Comparison of ENCODE assay signal across 17 mouse cellular contexts in the genomic region with DNA sequence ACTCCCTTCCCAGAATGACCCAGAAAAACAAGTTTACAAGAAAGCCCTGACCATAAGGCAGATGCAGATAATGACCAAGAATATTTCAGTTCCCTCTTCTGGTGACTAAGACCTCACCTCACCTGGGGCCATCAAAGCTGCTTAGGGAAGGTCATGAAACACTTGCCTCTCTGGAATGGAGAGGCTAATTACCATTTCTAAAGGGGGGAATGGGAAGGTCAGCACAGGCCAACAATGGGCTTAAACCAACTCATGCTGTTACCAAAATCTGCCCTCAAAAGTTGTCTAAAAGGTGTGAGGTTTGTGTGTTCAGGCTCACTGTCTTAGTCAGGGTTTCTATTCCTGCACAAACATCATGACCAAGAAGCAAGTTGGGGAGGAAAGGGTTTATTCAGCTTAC.
"Had no signal": no experiment of that assay in that cellular context is flagged by ENCODE, and none has a peak within 500 bp of the region (broad histone marks: within the 10 kb centered on the region; RNA-seq: fewer than 3 reads in every experiment).

No protein-coding gene starts in this region.

- H3K4me3 ChIP-seq: midbrain, embryonic 10.5 days; midbrain, embryonic 12.5 days; myocyte; neural tube, embryonic 12.5 days; stomach, embryonic 15.5 days had no signal

- H3K27ac ChIP-seq: midbrain, embryonic 10.5 days; midbrain, embryonic 12.5 days; neural tube, embryonic 12.5 days; stomach, embryonic 15.5 days; stomach, postnatal 0 days had no signal

- DNase-seq: lung, adult 18-20 months; lung, embryonic 14.5 days; lung, postnatal 10 days; lung, postnatal 4 days; midbrain, embryonic 14.5 days; retina, postnatal 1 day; right cerebral cortex, adult 18-20 months; right cerebral cortex, postnatal 25 days; right cerebral cortex, postnatal 4 days; thymus, postnatal 14 days; thymus, postnatal 36 days had no signal

- H3K4me1 ChIP-seq: midbrain, embryonic 10.5 days; midbrain, embryonic 12.5 days; neural tube, embryonic 12.5 days; stomach, embryonic 15.5 days had no signal

- H3K9ac ChIP-seq: lung, embryonic 14.5 days; midbrain, embryonic 12.5 days; neural tube, embryonic 12.5 days; stomach, embryonic 15.5 days had no signal

- H3K27me3 ChIP-seq: midbrain, embryonic 12.5 days; neural tube, embryonic 12.5 days; stomach, embryonic 15.5 days had no signal

- H3K36me3 ChIP-seq: midbrain, embryonic 10.5 days; midbrain, embryonic 12.5 days; neural tube, embryonic 12.5 days; stomach, embryonic 15.5 days had no signal
